In genomic region chr12:99529687-99530411, GRCm38 (mm10) we compare ENCODE assay signal across 10 mouse cellular contexts. TPM values are rescaled to one million over a fixed set of nuclear protein-coding genes. Genes with fewer than 3 reads are reported as not detected.
DNase-seq lines count a peak whose midpoint lies in the region; ATAC-seq and TF ChIP-seq lines count a peak whose summit lies in the region.
"Had no signal": no experiment of that assay in that cellular context is flagged by ENCODE, and none has a peak within 500 bp of the region (broad histone marks: within the 10 kb centered on the region; RNA-seq: fewer than 3 reads in every experiment).

No protein-coding gene starts in this region.

- peak; percentile 50 for DNase-seq in liver, adult 2 months (ENCODE audit: extremely low read depth, low read depth, low spot score)
- no peak for DNase-seq in liver, postnatal 0 days
- peak; percentile 48 for DNase-seq in kidney, postnatal 10 days
- peak; percentile 24 for DNase-seq in skeletal muscle tissue, adult 2 months (ENCODE audit: low read depth, low spot score)
- DNase-seq in left cerebral cortex, postnatal 14 days (ENCODE audit: low spot score in 2 of 2), result no peak
- no peak for DNase-seq in right cerebral cortex, postnatal 4 days
- no peak for DNase-seq in cerebellum, postnatal 4 days (ENCODE audit: low spot score in 2 of 2)

- ATAC-seq in liver, postnatal 0 days, result no peak
- ATAC-seq in heart, embryonic 11.5 days (replicated peaks; ENCODE audit: insufficient number of reproducible peaks, low FRiP score, low TSS enrichment), result peak; percentile 55; the same call in 1 of the 2 replicates

- 0 out of 2 replicates have a peak, but pooled peaks cover 4% of the 10 kb centered on the region for H3K4me1 ChIP-seq in liver, adult 2 months (ENCODE audit: control insufficient read depth, insufficient read depth, low read length)
- peaks cover 10% of the 10 kb centered on the region for H3K4me1 ChIP-seq in liver, postnatal 0 days (ENCODE audit: insufficient read depth)
- H3K4me1 ChIP-seq in heart, embryonic 11.5 days (ENCODE audit: control insufficient read depth, insufficient read depth, low read length), result peaks cover 20% of the 10 kb centered on the region

- 47% methylated on average over 17 of the region's 17 CpGs for WGBS in liver, adult 2 months
- WGBS in liver, postnatal 0 days (ENCODE audit: insufficient replicate concordance), result 71% methylated on average over 17 of the region's 17 CpGs
- 50% methylated on average over 17 of the region's 17 CpGs for WGBS in heart, embryonic 11.5 days (ENCODE audit: insufficient replicate concordance)

- TF ChIP-seq CTCF in liver, adult 2 months (IDR thresholded peaks at IDR 0.05; ENCODE audit: low read depth, low read length), result no peak
- TF ChIP-seq CTCF in liver, postnatal 0 days (IDR thresholded peaks at IDR 0.05; ENCODE audit: low read depth), result no peak

- peaks cover 27% of the 10 kb centered on the region; the same call in 1 of the 2 replicates for H3K79me2 ChIP-seq in liver, adult 2 months (ENCODE audit: control insufficient read depth, insufficient read depth, low read length)

- no peaks in the 10 kb centered on the region for H3K27me3 ChIP-seq in liver, adult 2 months (ENCODE audit: control insufficient read depth, insufficient read depth, low read length)
- no peaks in the 10 kb centered on the region for H3K27me3 ChIP-seq in liver, postnatal 0 days (ENCODE audit: insufficient read depth, low read length)
- no peaks in the 10 kb centered on the region for H3K27me3 ChIP-seq in heart, embryonic 11.5 days (ENCODE audit: control insufficient read depth, insufficient read depth, low read length)
- H3K27me3 ChIP-seq: CH12.LX; neural tube, embryonic 13.5 days had no signal

- no peaks in the 10 kb centered on the region for H3K9me3 ChIP-seq in liver, postnatal 0 days (ENCODE audit: low read length)
- H3K9me3 ChIP-seq in heart, embryonic 11.5 days (replicated peaks; ENCODE audit: control insufficient read depth, low read length), result no peaks in the 10 kb centered on the region

- H3K4me3 ChIP-seq in liver, adult 2 months (ENCODE audit: insufficient read depth, low read depth, low read length), result no peak overlapping the region
- H3K4me3 ChIP-seq in liver, postnatal 0 days (ENCODE audit: low read depth, low read length), result no peak overlapping the region
- H3K4me3 ChIP-seq in heart, embryonic 11.5 days (ENCODE audit: low read depth, low read length), result no peak overlapping the region
- H3K4me3 ChIP-seq: neural tube, embryonic 13.5 days had no signal

- no peak for TF ChIP-seq EP300 in liver, postnatal 0 days (IDR thresholded peaks at IDR 0.05; ENCODE audit: low read depth)

- no peak overlapping the region for H3K9ac ChIP-seq in liver, adult 2 months (ENCODE audit: low read depth, low read length)
- H3K9ac ChIP-seq in liver, postnatal 0 days (replicated peaks), result no peak overlapping the region
- no peak overlapping the region for H3K9ac ChIP-seq in heart, embryonic 11.5 days (ENCODE audit: low read depth, low read length)
- H3K9ac ChIP-seq: neural tube, embryonic 13.5 days had no signal

- TF ChIP-seq POLR2A in liver, adult 2 months (IDR thresholded peaks at IDR 0.05; ENCODE audit: extremely low read depth, insufficient read depth, low read length), result no peak

- intact Hi-C loops in left cerebral cortex, postnatal 14 days (cut with DNase I), result no loop called here

- H3K27ac ChIP-seq in liver, adult 2 months (replicated peaks; ENCODE audit: insufficient read depth, low read depth, low read length), result no peak overlapping the region
- H3K27ac ChIP-seq in liver, postnatal 0 days (ENCODE audit: low read depth), result no peak overlapping the region
- H3K27ac ChIP-seq in heart, embryonic 11.5 days (ENCODE audit: low read depth, low read length), result 0 out of 2 replicates have a peak overlapping the region, but pooled peaks have one; percentile 10
- H3K27ac ChIP-seq: neural tube, embryonic 13.5 days had no signal

- H3K4me2 ChIP-seq in liver, postnatal 0 days (ENCODE audit: low read depth, low read length), result no peak overlapping the region
- no peak overlapping the region for H3K4me2 ChIP-seq in heart, embryonic 11.5 days
- H3K4me2 ChIP-seq: neural tube, embryonic 13.5 days had no signal

- no peaks in the 10 kb centered on the region for H3K36me3 ChIP-seq in liver, adult 2 months (ENCODE audit: control insufficient read depth, insufficient read depth, low read length)
- peaks cover 7% of the 10 kb centered on the region for H3K36me3 ChIP-seq in liver, postnatal 0 days (replicated peaks; ENCODE audit: insufficient read depth, low read length)
- H3K36me3 ChIP-seq in heart, embryonic 11.5 days (ENCODE audit: control insufficient read depth, insufficient read depth, low read length), result 0 out of 2 replicates have a peak, but pooled peaks cover 3% of the 10 kb centered on the region

RNA-seq across cellular contexts. Expression of gene Foxn3, which starts 33.5 kb away (rescaled TPM):
- total RNA-seq in liver, adult 2 months (2014; rRNA removed), result 21.1 and 23.9 TPM in 2 replicates
- 22.4 and 27.3 TPM in 2 replicates for polyA plus RNA-seq in liver, adult 2 months (2012; rRNA removed)
- 28.7 and 31.2 TPM in 2 replicates for polyA plus RNA-seq in liver, postnatal 0 days (2015; fragmentation: Nextera tagmentation; extraction: Ambion mirVana)
- polyA plus RNA-seq in heart, embryonic 11.5 days (2014; fragmentation: Nextera tagmentation; extraction: Ambion mirVana), result 68.7 and 75.5 TPM in 2 replicates
- total RNA-seq in left cerebral cortex, postnatal 14 days (2021), result 10 to 100 TPM; 47.2 to 51.6 TPM

Comparison
In these comparisons a context has a peak if more than half of its experiments do, and no peak if none do; other contexts are left out.
1. DNase-seq: peak in liver, adult 2 months (single experiment), kidney, postnatal 10 days (single experiment) and skeletal muscle tissue, adult 2 months (single experiment); none in liver, postnatal 0 days (single experiment), left cerebral cortex, postnatal 14 days (0 of 2), right cerebral cortex, postnatal 4 days (single experiment) and cerebellum, postnatal 4 days (0 of 2).